Mouse (Mus musculus) stomach, postnatal 0 days (tissue): ENCODE measurements at regions not wholly inside any gene's neighbourhood (a gene's known extent, or its start where the extent isn't known, plus 50 kb on each side); places are given as distances from the start of the nearest gene placed in this dataset.
"Not testable (repeated sequence)": the region's sequence is repeated elsewhere in the genome, so short reads cannot be mapped to it uniquely, and the experiment has no call there.

ENCODE experiments used
- CTCF ChIP-seq: IDR thresholded peaks from 2 replicates; pipeline ENCODE4 v1.5.1; 2016; ENCODE audit warnings: antibody characterized with exemption, low read depth, mild to moderate bottlenecking, moderate library complexity
- EP300 ChIP-seq: optimal IDR thresholded peaks from 2 replicates; pipeline ENCODE3; 2016; ENCODE audit warnings: antibody characterized with exemption

- not testable (repeated sequence) for TF ChIP-seq CTCF, EP300
Observed at GRCm38 (mm10) chr13:19272548-19273295, 122.9 kb downstream of the Stard3nl start.
